In the genomic region with DNA sequence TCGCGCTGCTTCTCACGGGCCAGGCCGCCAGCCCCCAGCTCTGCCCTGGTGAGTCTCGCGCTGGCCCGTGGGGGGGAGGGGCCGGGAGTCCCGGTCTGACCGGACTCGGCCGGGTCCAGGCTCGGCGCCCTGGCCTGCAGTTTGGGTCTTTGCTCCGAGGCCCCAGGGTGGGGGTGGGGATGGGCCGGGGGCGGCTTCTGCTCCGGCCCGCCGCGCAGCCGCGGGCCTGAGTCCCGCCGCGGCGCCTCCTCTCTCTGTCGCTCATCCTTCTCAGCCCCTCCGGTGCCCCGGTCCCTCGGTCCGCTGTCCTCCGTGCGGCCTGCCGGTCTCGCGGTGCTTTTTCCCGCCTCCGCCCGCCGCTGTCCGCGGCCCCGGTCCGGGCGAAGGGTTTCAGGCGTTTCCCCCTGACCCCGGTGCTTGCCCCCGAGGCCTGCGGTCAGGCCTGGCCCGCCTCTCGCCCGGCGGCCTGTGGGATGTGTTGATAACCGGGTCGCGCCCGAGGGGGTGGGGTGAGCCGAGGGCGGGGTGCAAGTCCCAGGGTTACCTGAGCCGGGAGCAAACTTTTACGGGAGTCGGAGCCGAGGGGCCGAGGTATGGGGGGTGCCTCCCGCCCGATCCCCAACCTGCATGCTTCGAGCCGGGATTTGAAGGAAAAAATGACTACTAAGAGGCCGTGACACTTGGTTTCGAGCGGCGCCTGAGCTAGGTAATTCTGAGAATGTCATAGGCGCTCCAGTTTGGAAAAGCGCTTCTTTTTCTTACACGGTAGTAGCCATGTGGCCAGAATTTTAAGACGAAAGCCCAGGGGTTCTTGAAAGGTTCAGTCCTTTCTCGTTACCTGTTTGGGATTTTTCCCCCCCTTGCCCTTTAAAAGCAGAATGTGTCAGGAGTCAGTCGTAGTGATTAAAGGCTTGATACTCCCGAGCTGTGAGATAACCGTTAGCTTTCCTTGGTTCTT, we compare ENCODE assay signal across 8 mouse cellular contexts. TPM values are rescaled to one million over a fixed set of nuclear protein-coding genes. Genes with fewer than 3 reads are reported as not detected.
DNase-seq lines count a peak whose midpoint lies in the region; ATAC-seq and TF ChIP-seq lines count a peak whose summit lies in the region.

No protein-coding gene starts in this region.

- WGBS in forebrain, postnatal 0 days, result under 1% methylated on average over 76 of the region's 81 CpGs

- H3K27me3 ChIP-seq in forebrain, postnatal 0 days (ENCODE audit: insufficient read depth, low read length), result no peaks in the 10 kb centered on the region

- peak; percentile 41; the same call in 1 of the 2 replicates for ATAC-seq in forebrain, postnatal 0 days
- ATAC-seq in megakaryocyte progenitor cell, adult 5-6 weeks (replicated peaks; ENCODE audit: poor library complexity), result peak; percentile 23

- H3K4me1 ChIP-seq in forebrain, postnatal 0 days (ENCODE audit: insufficient read depth), result peaks cover 18% of the 10 kb centered on the region

- H3K27ac ChIP-seq in forebrain, postnatal 0 days (ENCODE audit: low read depth, low read length), result peak overlapping the region; percentile 97

- TF ChIP-seq CTCF in forebrain, postnatal 0 days (IDR thresholded peaks at IDR 0.05; ENCODE audit: low read depth), result no peak

- peak overlapping the region; percentile 96 for H3K9ac ChIP-seq in forebrain, postnatal 0 days

- H3K4me3 ChIP-seq in forebrain, postnatal 0 days (ENCODE audit: low read depth, low read length), result peak overlapping the region; percentile 97

- 0 out of 2 replicates have a peak, but pooled peaks cover 2% of the 10 kb centered on the region for H3K36me3 ChIP-seq in forebrain, postnatal 0 days (ENCODE audit: insufficient read depth)

- peak overlapping the region; percentile 80 for H3K4me2 ChIP-seq in forebrain, postnatal 0 days (ENCODE audit: low read depth)

- peak; percentile 25 for DNase-seq in NIH3T3 (ENCODE audit: low read depth)
- peak; percentile 53 for DNase-seq in cerebellum, adult 11-12 months
- peak; percentile 27 for DNase-seq in forebrain, postnatal 0 days
- peak; percentile 65 for DNase-seq in heart, postnatal 4 days
- DNase-seq in layer of hippocampus, postnatal 36 days, result peak; percentile 20 to 31
- peak; percentile 76 for DNase-seq in spleen, adult 12 weeks (ENCODE audit: low spot score)
- DNase-seq in adipocyte (ENCODE audit: low spot score), result no peak

- H3K9me3 ChIP-seq in forebrain, postnatal 0 days (ENCODE audit: low read length), result no peaks in the 10 kb centered on the region

RNA-seq across cellular contexts. Expression of a gene that starts 0.6 kb away (rescaled TPM):
- total RNA-seq in forebrain, postnatal 0 days (2014; rRNA removed), result 162 and 169 TPM in 2 replicates
- 175 and 214 TPM in 2 replicates for polyA plus RNA-seq in forebrain, postnatal 0 days (2015; fragmentation: Nextera tagmentation; extraction: Ambion mirVana)
- 10 to 100 TPM; 91.9 to 99.3 TPM for total RNA-seq in heart, postnatal 4 days (2021)
- 10 to 100 TPM; 88.7 TPM for total RNA-seq in layer of hippocampus, postnatal 36 days (2021)
- 114 and 118 TPM in 2 replicates for total RNA-seq in megakaryocyte progenitor cell, adult 5-6 weeks (2015)
- total RNA-seq in megakaryocyte progenitor cell, adult 5-6 weeks (2017), result 179 and 224 TPM in 2 replicates

RNA-seq across cellular contexts. Expression of a gene that starts 26.8 kb away (rescaled TPM):
- 72.6 and 73.1 TPM in 2 replicates for total RNA-seq in forebrain, postnatal 0 days (2014; rRNA removed)
- polyA plus RNA-seq in forebrain, postnatal 0 days (2015; fragmentation: Nextera tagmentation; extraction: Ambion mirVana), result 23.6 and 31.0 TPM in 2 replicates
- total RNA-seq in heart, postnatal 4 days (2021), result 10 to 100 TPM; 47.0 to 50.1 TPM
- total RNA-seq in layer of hippocampus, postnatal 36 days (2021), result 10 to 100 TPM; 37.7 to 43.1 TPM
- total RNA-seq in megakaryocyte progenitor cell, adult 5-6 weeks (2015), result 6.7 and 7.7 TPM in 2 replicates
- 7.4 and 7.9 TPM in 2 replicates for total RNA-seq in megakaryocyte progenitor cell, adult 5-6 weeks (2017)
